Mouse (Mus musculus) hindbrain, embryonic 13.5 days (tissue): ENCODE results near the gene Sfxn1. TPM values are rescaled to one million over a fixed set of nuclear protein-coding genes. Genes with fewer than 3 reads are reported as not detected.

Experiments used
- ATAC-seq: fragments of 200-750 bp; cut with Nextera tagmentation; 2 replicates; pipeline ENCODE4 v1.8.0; 2017; ENCODE audit warnings: moderate TSS enrichment; ENCODE audit not compliant: low FRiP score
- H3K27ac ChIP-seq: fragments of 300-500 bp; sonication (generic); 2 replicates; pipeline ENCODE4 v1.5.1; 2015; ENCODE audit warnings: inconsistent platforms, mild to moderate bottlenecking, moderate library complexity
- H3K27me3 ChIP-seq: fragments of 300-500 bp; sonication (generic); 2 replicates; pipeline ENCODE4 v1.6.1; 2015; ENCODE audit warnings: mild to moderate bottlenecking, inconsistent platforms
- H3K36me3 ChIP-seq: fragments of 300-500 bp; sonication (generic); 2 replicates; pipeline ENCODE4 v1.6.1; 2015; ENCODE audit warnings: mild to moderate bottlenecking, inconsistent platforms
- H3K4me1 ChIP-seq: fragments of 300-500 bp; sonication (generic); replicated peaks from 2 replicates; pipeline ENCODE4 v1.6.1; 2015; ENCODE audit warnings: inconsistent platforms
- H3K4me2 ChIP-seq: fragments of 300-500 bp; sonication (generic); 2 replicates; pipeline ENCODE4 v1.6.1; 2015; ENCODE audit warnings: inconsistent platforms, mild to moderate bottlenecking, moderate library complexity
- H3K4me3 ChIP-seq: fragments of 300-500 bp; sonication (generic); 2 replicates; pipeline ENCODE4 v1.5.1; 2015; ENCODE audit warnings: mild to moderate bottlenecking, inconsistent platforms
- H3K9ac ChIP-seq: fragments of 300-500 bp; sonication (generic); 2 replicates; pipeline ENCODE4 v1.6.1; 2015; ENCODE audit warnings: mild to moderate bottlenecking, inconsistent platforms
- H3K9me3 ChIP-seq: fragments of 300-500 bp; sonication (generic); 2 replicates; pipeline ENCODE4 v1.6.1; 2016; ENCODE audit warnings: inconsistent platforms
- whole genome bisulfite sequencing: fragments of 180-500 bp; shearing (Covaris S2); methylation state at CpG from one replicate; pipeline ENCODE4 v1.1.7; 2015; 5-methylcytosine and 5-hydroxymethylcytosine counted together
- polyA plus RNA-seq: library from polyadenylated mRNA; unstranded; fragments of >200 nt; fragmentation: Nextera tagmentation; extraction: Ambion mirVana; gene quantifications from 2 replicates; pipeline ENCODE4 v1.2.1, GENCODE M21; 2015

Sfxn1 gene
- polyA plus RNA-seq, 1 experiment from 2014 or later: 77.3 TPM

DNA sequence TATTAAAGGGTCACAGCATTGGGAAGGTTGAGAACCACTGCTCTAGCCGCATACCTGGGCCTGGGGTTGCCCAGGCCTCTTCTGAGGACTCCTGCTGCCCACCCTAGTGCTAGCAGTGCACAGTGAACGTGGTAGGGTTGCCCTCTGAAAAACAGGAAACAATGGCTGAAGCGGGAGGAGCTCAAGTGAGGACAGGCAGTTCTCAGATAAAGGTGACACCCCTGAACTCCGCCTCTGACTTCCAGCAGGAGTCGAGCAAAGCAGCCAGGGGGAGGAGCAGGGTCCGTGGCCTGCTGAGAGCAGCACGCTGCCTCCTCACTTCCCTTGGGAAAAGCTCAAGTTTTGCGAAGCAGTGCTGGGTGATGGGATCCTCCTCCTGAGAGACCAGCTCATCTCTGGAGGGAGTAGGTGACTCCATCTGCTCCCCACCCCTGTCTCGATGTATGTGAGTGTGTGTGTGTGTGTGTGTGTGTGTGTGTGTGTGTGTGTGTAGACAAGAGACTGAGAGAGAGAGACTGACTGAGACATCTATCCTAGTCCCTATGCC, 82.1 kb downstream of the Sfxn1 start:
- WGBS: 19% methylated on average over 9 of the region's 9 CpGs
- no peaks in the 10 kb centered on the region for H3K9me3 ChIP-seq
- H3K36me3 ChIP-seq: no peaks in the 10 kb centered on the region
- H3K27ac ChIP-seq: no peak overlapping the region
- ATAC-seq: no peak
- H3K27me3 ChIP-seq: 0 out of 2 replicates have a peak, but pooled peaks cover 2% of the 10 kb centered on the region
- no peak overlapping the region for H3K9ac ChIP-seq
- no peak overlapping the region for H3K4me3 ChIP-seq
- H3K4me2 ChIP-seq: no peak overlapping the region
- H3K4me1 ChIP-seq: peaks cover 5% of the 10 kb centered on the region

DNA sequence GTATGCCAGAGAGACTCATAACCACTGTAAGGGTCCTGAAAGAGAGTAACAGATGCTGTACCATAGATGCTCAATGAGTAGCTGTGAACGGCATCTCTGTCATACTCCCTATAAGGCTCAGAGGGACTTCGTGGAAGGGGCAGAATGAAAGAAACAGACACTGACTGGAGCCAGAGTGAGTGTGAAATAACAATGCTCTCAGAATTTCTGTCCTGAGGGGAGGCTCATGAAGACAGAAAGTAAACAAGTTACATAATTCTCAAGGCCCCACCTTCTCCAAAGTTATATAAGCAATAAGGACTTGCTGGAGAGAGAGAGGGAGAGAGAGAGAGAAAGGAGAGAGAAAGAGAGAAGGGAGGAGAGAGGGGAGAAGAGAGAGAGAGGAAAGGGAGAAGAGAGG, 84.2 kb downstream of the Sfxn1 start:
- WGBS: 83% methylated on average over 2 of the region's 2 CpGs
- Histone ChIP-seq H3K4me3 (no peak overlapping the region), H3K9ac (no peak overlapping the region), H3K4me2 (no peak overlapping the region), H3K36me3 (no peaks in the 10 kb centered on the region), H3K27ac (no peak overlapping the region), H3K9me3 (no peaks in the 10 kb centered on the region), H3K4me1 (peaks cover 18% of the 10 kb centered on the region), H3K27me3 (0 out of 2 replicates have a peak, but pooled peaks cover 2% of the 10 kb centered on the region)
- no peak for ATAC-seq

Other genes starting within 250 kb of the Sfxn1 start
- 1.2 and 1.5 TPM in 2 replicates for gene Drd1, start 16.2 kb upstream of the Sfxn1 start, polyA plus RNA-seq
- 0.45 and 0.53 TPM in 2 replicates for gene Hrh2, start 120.3 kb downstream of the Sfxn1 start, polyA plus RNA-seq